Mouse (Mus musculus) liver, embryonic 12.5 days (tissue): Measurements from ENCODE around the gene Clec18a. TPM values are rescaled to one million over a fixed set of nuclear protein-coding genes. Genes with fewer than 3 reads are reported as not detected.
"Not testable (repeated sequence)": the region's sequence is repeated elsewhere in the genome, so short reads cannot be mapped to it uniquely, and the experiment has no call there.

Experiments
- ATAC-seq: fragments of 200-750 bp; cut with Nextera tagmentation; 2 replicates; pipeline ENCODE4 v1.8.0; 2017; ENCODE audit warnings: moderate number of reproducible peaks, mild to moderate bottlenecking, moderate library complexity
- H3K27ac ChIP-seq: fragments of 300-500 bp; sonication (generic); 2 replicates; pipeline ENCODE4 v1.5.1; 2016; ENCODE audit warnings: mild to moderate bottlenecking
- H3K27me3 ChIP-seq: fragments of 300-500 bp; sonication (generic); replicated peaks from 2 replicates; pipeline ENCODE4 v1.6.1; 2016; ENCODE audit warnings: mild to moderate bottlenecking, moderate library complexity
- H3K36me3 ChIP-seq: fragments of 300-500 bp; sonication (generic); 2 replicates; pipeline ENCODE4 v1.6.1; 2016; ENCODE audit warnings: mild to moderate bottlenecking, moderate library complexity
- H3K4me1 ChIP-seq: fragments of 300-500 bp; sonication (generic); 2 replicates; pipeline ENCODE4 v1.6.1; 2016
- H3K4me2 ChIP-seq: fragments of 300-500 bp; sonication (generic); 2 replicates; pipeline ENCODE4 v1.6.1; 2016; ENCODE audit warnings: mild to moderate bottlenecking, moderate library complexity
- H3K4me3 ChIP-seq: fragments of 300-500 bp; sonication (generic); 2 replicates; pipeline ENCODE4 v1.5.1; 2016; ENCODE audit warnings: mild to moderate bottlenecking, moderate library complexity
- H3K9ac ChIP-seq: fragments of 300-500 bp; sonication (generic); 2 replicates; pipeline ENCODE4 v1.6.1; 2016; ENCODE audit warnings: mild to moderate bottlenecking, moderate library complexity
- H3K9me3 ChIP-seq: fragments of 300-500 bp; sonication (generic); replicated peaks from 2 replicates; pipeline ENCODE4 v1.6.1; 2016; ENCODE audit warnings: mild to moderate bottlenecking, moderate library complexity
- WGBS: fragments of 180-500 bp; shearing (Covaris S2); methylation state at CpG from one replicate; pipeline ENCODE4 v1.1.7; 2016; ENCODE audit not compliant: insufficient replicate concordance; 5-methylcytosine and 5-hydroxymethylcytosine counted together
- microRNA-seq: library from miRNA; unstranded; fragments of <30 nt; microRNA quantifications from one replicate; pipeline ENCODE4, GENCODE M21; 2017
- polyA plus RNA-seq: library from polyadenylated mRNA; unstranded; fragments of >200 nt; fragmentation: Nextera tagmentation; extraction: Ambion mirVana; gene quantifications from 2 replicates; pipeline ENCODE4 v1.2.1, GENCODE M21; 2016

Clec18a gene
- polyA plus RNA-seq, 1 experiment from 2014 or later: not detected

GRCm38 (mm10) chr8:111030045-111030444 is 62.2 kb downstream of the Clec18a start:
- Histone ChIP-seq H3K4me3 (peak overlapping the region; percentile 43), H3K9me3 (no peaks in the 10 kb centered on the region), H3K9ac (peak overlapping the region; percentile 39; the same call in 1 of the 2 replicates), H3K4me2 (peak overlapping the region; percentile 69), H3K36me3 (no peaks in the 10 kb centered on the region), H3K27ac (no peak overlapping the region), H3K27me3 (peaks cover 7% of the 10 kb centered on the region; the same call in 1 of the 2 replicates), H3K4me1 (peaks cover 41% of the 10 kb centered on the region)
- no peak for ATAC-seq
- 71% methylated on average over 6 of the region's 6 CpGs for WGBS

DNA sequence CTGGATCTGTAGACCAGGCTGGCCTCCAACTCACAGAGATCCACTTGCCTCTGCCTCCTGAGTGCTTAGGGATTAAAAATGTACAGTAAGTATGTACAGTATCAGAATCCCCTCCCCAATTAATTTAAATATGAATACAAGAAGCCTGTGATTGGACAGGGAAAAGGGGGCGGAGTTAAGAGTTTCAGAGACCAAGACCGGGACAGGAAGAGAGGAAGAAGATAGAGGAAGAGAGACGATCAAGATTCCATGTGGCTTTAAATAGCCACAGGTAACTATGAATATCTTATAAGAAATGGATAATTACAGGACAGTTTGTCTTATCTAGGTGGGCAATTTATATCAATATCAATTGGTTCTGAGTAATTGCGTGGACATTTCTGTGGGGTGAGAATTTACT is 62.6 kb downstream of the Clec18a start:
- H3K9ac ChIP-seq: peak overlapping the region; percentile 39; the same call in 1 of the 2 replicates
- H3K9me3 ChIP-seq: no peaks in the 10 kb centered on the region
- H3K27me3 ChIP-seq: peaks cover 7% of the 10 kb centered on the region; the same call in 1 of the 2 replicates
- peak overlapping the region; percentile 43 for H3K4me3 ChIP-seq
- H3K36me3 ChIP-seq: no peaks in the 10 kb centered on the region
- peaks cover 36% of the 10 kb centered on the region for H3K4me1 ChIP-seq
- ATAC-seq: no peak
- no peak overlapping the region for H3K27ac ChIP-seq
- peak overlapping the region; percentile 69 for H3K4me2 ChIP-seq
- WGBS: 19% methylated on average over 4 of the region's 4 CpGs

DNA sequence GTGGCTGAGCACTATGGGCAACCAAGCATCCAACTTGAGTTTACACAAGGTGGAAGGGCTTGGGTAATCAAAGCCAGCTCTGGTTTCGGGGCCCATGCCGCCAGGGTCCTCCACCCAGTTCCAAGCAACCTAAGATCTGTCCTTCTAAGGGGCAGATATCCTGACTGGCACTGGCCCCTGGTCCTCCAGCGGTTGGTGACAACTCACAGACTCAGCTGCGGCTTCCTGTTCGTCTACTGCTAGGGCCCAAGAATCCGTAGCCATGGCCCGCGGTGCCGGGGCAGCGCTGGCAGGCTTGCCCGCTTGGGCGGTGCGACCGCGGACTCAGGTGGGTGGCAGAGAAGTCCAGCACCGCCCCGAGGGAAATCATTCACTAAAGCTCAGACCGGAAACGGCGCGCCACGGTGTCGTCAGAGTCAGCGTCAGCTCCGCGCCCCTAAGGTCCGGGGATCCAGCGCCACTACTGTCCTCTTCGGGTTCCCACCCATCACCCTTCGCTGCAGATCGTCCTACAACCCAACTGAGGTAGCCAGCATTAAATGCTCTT is 64.8 kb downstream of the Clec18a start:
- Histone ChIP-seq H3K9ac (peak overlapping the region; percentile 86), H3K4me2 (peak overlapping the region; percentile 93), H3K4me1 (peaks cover 27% of the 10 kb centered on the region), H3K4me3 (peak overlapping the region; percentile 83), H3K9me3 (no peaks in the 10 kb centered on the region), H3K27ac (peak overlapping the region; percentile 78), H3K27me3 (peaks cover 7% of the 10 kb centered on the region; the same call in 1 of the 2 replicates), H3K36me3 (no peaks in the 10 kb centered on the region)
- under 1% methylated on average over 31 of the region's 31 CpGs for WGBS
- ATAC-seq: peak; percentile 95

- not testable (repeated sequence) for ATAC-seq, H3K4me2 ChIP-seq, H3K36me3 ChIP-seq, H3K4me3 ChIP-seq, H3K27me3 ChIP-seq, H3K27ac ChIP-seq, H3K9me3 ChIP-seq, H3K9ac ChIP-seq
- peaks cover 27% of the 10 kb centered on the region for H3K4me1 ChIP-seq
- 68% methylated on average over 2 of the region's 2 CpGs for WGBS
Observed at GRCm38 (mm10) chr8:111026609-111027008, 65.6 kb downstream of the Clec18a start.

DNA sequence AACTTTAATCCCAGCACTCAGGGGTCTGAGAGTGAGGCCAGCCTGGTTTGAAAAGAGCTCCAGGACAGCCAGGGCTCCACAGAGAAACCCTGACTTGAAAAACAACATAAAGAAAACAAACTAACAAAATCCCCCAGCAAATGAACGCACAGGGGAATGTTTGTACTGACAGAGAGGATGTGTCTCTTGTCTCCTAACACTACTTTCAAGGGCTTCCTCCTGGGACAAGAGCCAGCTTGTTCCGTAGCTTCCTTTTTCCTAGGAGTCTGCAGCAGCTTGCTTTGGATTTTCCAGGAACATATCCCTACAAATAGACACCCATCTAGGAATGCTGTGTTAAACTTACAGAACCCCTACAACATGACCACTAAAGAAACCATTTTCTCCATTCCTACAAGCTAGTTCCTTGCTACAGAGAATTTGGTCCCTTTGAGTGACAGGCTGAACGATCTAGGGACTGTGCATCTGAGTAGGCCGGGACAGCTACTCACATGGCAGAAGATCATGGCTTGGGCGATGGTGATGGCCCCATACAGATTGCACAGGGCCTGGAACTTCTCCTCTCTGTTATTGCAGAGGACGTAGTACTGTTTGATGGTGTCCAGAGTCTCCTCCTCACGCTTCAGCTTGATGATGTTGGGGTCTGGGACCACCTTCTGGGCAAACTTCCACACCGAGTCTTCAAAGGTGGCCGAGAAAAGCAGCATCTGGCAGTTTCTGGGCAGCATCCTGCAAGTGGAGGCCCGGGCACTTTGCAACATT is 81.8 kb downstream of the Clec18a start:
- H3K4me2 ChIP-seq, H3K4me1 ChIP-seq, H3K4me3 ChIP-seq, ATAC-seq, H3K27me3 ChIP-seq, H3K9me3 ChIP-seq, H3K9ac ChIP-seq, H3K27ac ChIP-seq: not testable (repeated sequence)
- peaks cover 58% of the 10 kb centered on the region for H3K36me3 ChIP-seq
- WGBS: 80% methylated on average over 9 of the region's 10 CpGs

Small RNAs within 50 kb of the gene (microRNA-seq; reads per million reads assigned to microRNA genes)
- gene Gm24103: not detected
- 4.9 reads per million, percentile 8 among the genes with 10 or more reads in this experiment for gene Mir3473d

Other genes starting within 250 kb of the Clec18a start
- 43.1 and 45.1 TPM in 2 replicates for gene Cog4, start 245.8 kb downstream of the Clec18a start, polyA plus RNA-seq
- 127 TPM in 2 replicates for gene Sf3b3, start 245.6 kb downstream of the Clec18a start, polyA plus RNA-seq
- 5.1 and 5.7 TPM in 2 replicates for gene Fuk, start 189.9 kb downstream of the Clec18a start, polyA plus RNA-seq
- 36.7 and 40.3 TPM in 2 replicates for gene St3gal2, start 172.5 kb downstream of the Clec18a start, polyA plus RNA-seq
- gene Ddx19a, start 94.6 kb downstream of the Clec18a start, polyA plus RNA-seq: 15.3 TPM in 2 replicates
- 4.5 and 4.9 TPM in 2 replicates for gene Ddx19b, start 60.7 kb downstream of the Clec18a start, polyA plus RNA-seq
- gene Aars, start 59.3 kb downstream of the Clec18a start, polyA plus RNA-seq: 82.8 and 84.2 TPM in 2 replicates
- 23.2 and 25.6 TPM in 2 replicates for gene Exosc6, start 36.1 kb downstream of the Clec18a start, polyA plus RNA-seq
- 5.1 and 5.5 TPM in 2 replicates for gene Pdpr, start 2.2 kb upstream of the Clec18a start, polyA plus RNA-seq
- gene Glg1, start 166.8 kb upstream of the Clec18a start, polyA plus RNA-seq: 30.7 and 32.3 TPM in 2 replicates
- gene Rfwd3, start 207.8 kb upstream of the Clec18a start, polyA plus RNA-seq: 70.6 and 71.0 TPM in 2 replicates
- 1.9 TPM in 2 replicates for gene Mlkl, start 245.8 kb upstream of the Clec18a start, polyA plus RNA-seq